Mouse (Mus musculus) liver, embryonic 13.5 days (tissue): Measurements from ENCODE around the gene Abhd8. TPM values are rescaled to one million over a fixed set of nuclear protein-coding genes. Genes with fewer than 3 reads are reported as not detected.
A peak's percentile ranks its signal among the peaks of the same experiment; 100 is the strongest.

Experiments
- ATAC-seq: fragments of 200-750 bp; cut with Nextera tagmentation; 2 replicates; pipeline ENCODE4 v1.8.0; 2017; ENCODE audit warnings: low read depth, mild to moderate bottlenecking, moderate number of reproducible peaks, moderate library complexity
- DNase-seq: peaks from one replicate; pipeline ENCODE4 v3.0.0; 2022
- H3K27ac ChIP-seq: fragments of 300-500 bp; sonication (generic); 2 replicates; pipeline ENCODE4 v1.5.1; 2015; ENCODE audit warnings: moderate library complexity, mild to moderate bottlenecking, inconsistent platforms
- H3K27me3 ChIP-seq: fragments of 300-500 bp; sonication (generic); 2 replicates; pipeline ENCODE4 v1.6.1; 2015; ENCODE audit warnings: mild to moderate bottlenecking, inconsistent platforms
- H3K36me3 ChIP-seq: fragments of 300-500 bp; sonication (generic); 2 replicates; pipeline ENCODE4 v1.6.1; 2015; ENCODE audit warnings: mild to moderate bottlenecking, inconsistent platforms
- H3K4me1 ChIP-seq: fragments of 300-500 bp; sonication (generic); replicated peaks from 2 replicates; pipeline ENCODE4 v1.6.1; 2015; ENCODE audit warnings: inconsistent platforms
- H3K4me2 ChIP-seq: fragments of 300-500 bp; sonication (generic); 2 replicates; pipeline ENCODE4 v1.6.1; 2015; ENCODE audit warnings: inconsistent platforms, mild to moderate bottlenecking, moderate library complexity
- H3K4me3 ChIP-seq: fragments of 300-500 bp; sonication (generic); replicated peaks from 2 replicates; pipeline ENCODE4 v1.5.1; 2015; ENCODE audit warnings: mild to moderate bottlenecking, inconsistent platforms
- H3K9ac ChIP-seq: fragments of 300-500 bp; sonication (generic); 2 replicates; pipeline ENCODE4 v1.6.1; 2015; ENCODE audit warnings: mild to moderate bottlenecking, inconsistent platforms
- H3K9me3 ChIP-seq: fragments of 300-500 bp; sonication (generic); replicated peaks from 2 replicates; pipeline ENCODE4 v1.6.1; 2016; ENCODE audit warnings: inconsistent platforms
- WGBS: fragments of 180-500 bp; shearing (Covaris S2); methylation state at CpG from one replicate; pipeline ENCODE4 v1.1.7; 2015; ENCODE audit not compliant: insufficient replicate concordance; 5-methylcytosine and 5-hydroxymethylcytosine counted together
- polyA plus RNA-seq: library from polyadenylated mRNA; unstranded; fragments of >200 nt; fragmentation: Nextera tagmentation; extraction: Ambion mirVana; gene quantifications from 2 replicates; pipeline ENCODE4 v1.2.1, GENCODE M21; 2015

Gene Abhd8
- polyA plus RNA-seq, 1 experiment from 2014 or later, result 13.2 TPM

DNA sequence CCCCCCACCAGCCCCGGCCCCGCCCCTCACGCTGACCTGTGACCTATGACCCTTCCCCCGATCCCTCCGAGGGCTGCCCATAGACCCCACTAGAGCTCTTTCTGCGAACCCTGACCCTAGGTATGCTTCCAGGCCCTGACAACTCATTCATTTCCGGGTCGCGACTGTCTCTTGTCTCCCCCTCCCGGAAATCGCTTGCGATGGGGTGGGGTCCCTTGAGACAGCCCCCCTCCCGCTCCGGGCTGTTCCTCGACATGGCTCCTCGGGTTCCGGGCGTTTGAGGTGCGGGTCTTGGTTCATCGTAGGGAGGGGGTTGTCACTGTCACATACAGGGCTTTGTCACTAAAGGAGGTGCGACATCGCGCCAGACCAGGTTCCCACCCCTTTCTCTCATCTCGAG lies 6.0 kb upstream of the Abhd8 start:
- peak overlapping the region; percentile 88 for H3K9ac ChIP-seq
- peaks cover 50% of the 10 kb centered on the region for H3K36me3 ChIP-seq
- no peaks in the 10 kb centered on the region for H3K27me3 ChIP-seq
- H3K9me3 ChIP-seq, result no peaks in the 10 kb centered on the region
- 2% methylated on average over 24 of the region's 24 CpGs for WGBS
- peak overlapping the region; percentile 96 for H3K4me2 ChIP-seq
- H3K4me3 ChIP-seq, result peak overlapping the region; percentile 90
- peak overlapping the region; percentile 80 for H3K27ac ChIP-seq
- peak; percentile 1 for ATAC-seq
- no peak for DNase-seq
- peaks cover 37% of the 10 kb centered on the region for H3K4me1 ChIP-seq

GRCm38 (mm10) chr8:71468916-71469315 lies 5.5 kb upstream of the Abhd8 start, which contains the start of gene Dda1:
Gene Dda1, plus strand, starts transcription at chr8:71469199.
- no peaks in the 10 kb centered on the region for H3K27me3 ChIP-seq
- ATAC-seq, result peak; percentile 84
- peak within 1 kb of the TSS; percentile 90 for H3K4me3 ChIP-seq
- H3K9ac ChIP-seq, result peak within 1 kb of the TSS; percentile 88
- 0% methylated on average over 52 of the region's 52 CpGs for WGBS
- peak; percentile 98 for DNase-seq
- H3K27ac ChIP-seq, result peak within 1 kb of the TSS; percentile 80
- peak within 1 kb of the TSS; percentile 96 for H3K4me2 ChIP-seq
- H3K36me3 ChIP-seq, result peaks cover 45% of the 10 kb centered on the region
- H3K4me1 ChIP-seq, result peaks cover 42% of the 10 kb centered on the region
- no peaks in the 10 kb centered on the region for H3K9me3 ChIP-seq

DNA sequence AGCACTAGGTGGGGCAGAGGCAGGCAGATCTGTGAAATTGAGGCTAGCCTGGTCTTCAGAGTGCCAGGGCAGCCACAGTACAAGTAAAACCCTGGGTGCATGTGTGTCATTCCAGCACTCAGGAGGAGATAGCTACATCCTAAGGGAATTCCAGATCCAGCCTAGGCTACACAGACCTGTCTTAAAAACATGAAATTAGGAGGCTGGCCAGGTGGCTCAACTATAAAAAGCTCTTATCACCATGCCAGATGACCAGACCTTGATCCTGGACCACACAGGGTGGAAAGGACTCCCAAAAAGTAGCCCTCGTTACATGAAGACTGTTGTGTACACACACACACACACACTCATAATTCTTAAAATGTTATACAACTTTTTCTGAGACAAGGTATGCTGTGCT lies 4.5 kb upstream of the Abhd8 start:
- no peak overlapping the region for H3K4me2 ChIP-seq
- no peak overlapping the region for H3K4me3 ChIP-seq
- peaks cover 49% of the 10 kb centered on the region for H3K4me1 ChIP-seq
- no peak for ATAC-seq
- H3K27ac ChIP-seq, result no peak overlapping the region
- 60% methylated on average over 1 of the region's 1 CpGs for WGBS
- no peaks in the 10 kb centered on the region for H3K9me3 ChIP-seq
- H3K36me3 ChIP-seq, result peaks cover 36% of the 10 kb centered on the region
- no peak overlapping the region for H3K9ac ChIP-seq
- DNase-seq, result no peak
- no peaks in the 10 kb centered on the region for H3K27me3 ChIP-seq

GRCm38 (mm10) chr8:71467201-71467600 lies 3.7 kb upstream of the Abhd8 start:
- no peak overlapping the region for H3K4me3 ChIP-seq
- ATAC-seq (no peak), DNase-seq (no peak)
- H3K36me3 ChIP-seq, result peaks cover 28% of the 10 kb centered on the region
- no peak overlapping the region for H3K4me2 ChIP-seq
- H3K9ac ChIP-seq, result no peak overlapping the region
- no peaks in the 10 kb centered on the region for H3K9me3 ChIP-seq
- 83% methylated on average over 2 of the region's 2 CpGs for WGBS
- peaks cover 3% of the 10 kb centered on the region; the same call in 1 of the 2 replicates for H3K27me3 ChIP-seq
- no peak overlapping the region for H3K27ac ChIP-seq
- peaks cover 57% of the 10 kb centered on the region for H3K4me1 ChIP-seq

DNA sequence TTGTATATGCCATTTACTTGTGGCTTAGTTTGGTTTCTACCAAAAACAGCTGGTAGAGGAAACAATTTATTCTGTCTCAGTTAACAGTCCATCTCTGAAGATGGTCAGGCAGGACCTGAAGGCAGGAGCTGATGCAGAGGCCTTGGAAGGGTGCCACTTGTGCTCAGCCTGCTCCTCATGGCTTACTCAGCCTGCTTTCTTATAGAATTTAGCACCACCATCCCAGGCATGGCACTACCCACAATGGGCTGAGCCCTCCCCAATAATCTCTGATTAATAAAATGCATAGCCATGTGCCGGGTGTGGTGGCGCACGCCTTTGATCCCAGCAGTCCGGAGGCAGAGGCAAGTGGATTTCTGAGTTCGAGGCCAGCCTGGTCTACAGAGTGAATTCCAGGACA lies 2.7 kb upstream of the Abhd8 start:
- DNase-seq (no peak), ATAC-seq (no peak)
- Histone ChIP-seq H3K27me3 (peaks cover 12% of the 10 kb centered on the region; the same call in 1 of the 2 replicates), H3K27ac (peak overlapping the region; percentile 5; the same call in 1 of the 2 replicates), H3K9me3 (no peaks in the 10 kb centered on the region; the same call in 1 of the 2 replicates), H3K4me3 (0 out of 2 replicates have a peak overlapping the region, but pooled peaks have one; percentile 16), H3K4me2 (peak overlapping the region; percentile 94), H3K4me1 (peaks cover 58% of the 10 kb centered on the region), H3K9ac (peak overlapping the region; percentile 85), H3K36me3 (peaks cover 24% of the 10 kb centered on the region)
- 81% methylated on average over 5 of the region's 5 CpGs for WGBS

- Histone ChIP-seq H3K4me1 (peaks cover 54% of the 10 kb centered on the region), H3K9me3 (no peaks in the 10 kb centered on the region; the same call in 1 of the 2 replicates), H3K36me3 (peaks cover 24% of the 10 kb centered on the region), H3K27me3 (peaks cover 12% of the 10 kb centered on the region; the same call in 1 of the 2 replicates), H3K9ac (peak overlapping the region; percentile 85), H3K4me2 (peak overlapping the region; percentile 94), H3K27ac (peak overlapping the region; percentile 73; the same call in 1 of the 2 replicates), H3K4me3 (peak overlapping the region; percentile 81)
- DNase-seq (no peak), ATAC-seq (no peak)
- WGBS, result 73% methylated on average over 8 of the region's 8 CpGs
Measured at GRCm38 (mm10) chr8:71465733-71466132, 2.3 kb upstream of the Abhd8 start.

DNA sequence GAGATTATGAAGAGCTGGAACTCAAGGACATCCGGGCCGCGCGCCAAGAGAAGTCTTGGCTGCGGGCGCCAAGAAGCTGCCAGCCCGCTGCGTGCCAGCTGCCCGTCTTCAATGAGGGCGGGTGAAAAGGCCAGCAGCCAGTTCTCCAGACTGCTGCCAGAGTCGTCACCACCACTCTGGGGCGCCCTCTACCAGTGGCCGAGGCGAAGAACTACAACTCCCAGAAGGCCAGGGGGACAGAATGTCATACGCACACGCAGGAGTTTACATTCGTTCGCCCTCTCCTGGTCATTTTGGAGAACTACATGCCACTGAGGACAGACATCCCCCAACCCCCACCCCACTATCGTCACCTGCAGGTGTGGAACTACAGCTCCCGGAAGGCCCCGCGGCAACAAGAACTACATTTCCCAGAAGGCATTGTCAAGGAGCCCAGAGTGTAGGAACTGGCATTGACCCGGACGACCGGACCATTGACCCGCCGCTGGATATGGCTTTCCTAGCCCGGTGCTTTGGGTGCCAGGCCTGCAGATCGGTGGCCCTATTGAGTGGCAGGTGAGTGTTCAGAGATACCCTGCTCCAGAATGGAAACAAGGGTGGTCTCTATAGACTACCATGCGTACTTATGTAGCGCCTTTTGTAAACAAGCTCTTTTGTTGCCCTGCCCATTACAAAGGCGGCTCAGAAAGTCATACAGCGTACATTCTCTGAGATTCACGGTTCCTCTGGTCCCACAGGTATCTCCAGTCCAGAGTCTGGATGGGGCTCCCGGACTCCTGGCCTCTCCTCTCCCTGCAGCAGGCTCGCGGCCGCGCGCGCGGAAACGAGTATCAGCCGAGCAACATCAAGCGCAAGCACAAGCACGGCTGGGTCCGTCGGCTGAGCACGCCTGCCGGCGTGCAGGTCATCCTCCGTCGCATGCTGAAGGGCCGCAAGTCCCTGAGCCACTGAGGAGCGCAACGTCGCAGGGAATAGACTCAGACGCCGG lies 1.4 kb upstream of the Abhd8 start, which contains the start of gene Mrpl34:
TSS of gene Mrpl34 (plus strand) at position 447 of the 988 bp plus-strand sequence.
- peak; percentile 81 for ATAC-seq
- Histone ChIP-seq H3K27me3 (peaks cover 12% of the 10 kb centered on the region; the same call in 1 of the 2 replicates), H3K36me3 (peaks cover 22% of the 10 kb centered on the region), H3K9me3 (no peaks in the 10 kb centered on the region; the same call in 1 of the 2 replicates), H3K4me2 (peak within 1 kb of the TSS; percentile 99), H3K27ac (peak within 1 kb of the TSS; percentile 81), H3K4me1 (peaks cover 45% of the 10 kb centered on the region), H3K9ac (peak within 1 kb of the TSS; percentile 91), H3K4me3 (peak within 1 kb of the TSS; percentile 86)
- under 1% methylated on average over 59 of the region's 59 CpGs for WGBS
- DNase-seq, result peak; percentile 98

- ATAC-seq (no peak), DNase-seq (no peak)
- 5% methylated on average over 16 of the region's 16 CpGs for WGBS
- peaks cover 26% of the 10 kb centered on the region for H3K36me3 ChIP-seq
- H3K4me3 ChIP-seq, result peak overlapping the region; percentile 86
- H3K4me1 ChIP-seq, result peaks cover 37% of the 10 kb centered on the region
- no peaks in the 10 kb centered on the region; the same call in 1 of the 2 replicates for H3K9me3 ChIP-seq
- peaks cover 12% of the 10 kb centered on the region; the same call in 1 of the 2 replicates for H3K27me3 ChIP-seq
- H3K27ac ChIP-seq, result no peak overlapping the region; the same call in 1 of the 2 replicates
- H3K4me2 ChIP-seq, result peak overlapping the region; percentile 99
- H3K9ac ChIP-seq, result peak overlapping the region; percentile 91
Measured at GRCm38 (mm10) chr8:71462786-71463185, 669 bp downstream of the Abhd8 start.

DNA sequence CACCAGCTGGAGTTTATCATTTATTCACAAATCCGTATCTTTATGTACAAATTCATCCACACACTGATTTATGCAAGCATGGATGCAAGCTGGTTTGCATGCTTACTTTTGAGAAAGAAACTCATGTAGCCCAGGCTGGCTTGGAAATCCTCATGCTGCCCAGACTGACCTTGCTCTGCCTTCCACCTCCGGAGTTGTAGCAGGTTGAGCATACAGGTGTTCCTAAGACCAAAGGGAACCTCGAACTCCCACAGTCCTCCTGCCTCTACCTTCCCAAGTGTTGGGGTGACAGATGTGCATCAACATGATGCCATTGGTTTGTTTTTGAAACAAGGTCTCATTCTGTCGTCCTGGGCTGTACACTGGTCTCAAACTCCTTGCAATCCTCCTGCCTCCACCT lies 1.3 kb downstream of the Abhd8 start:
- H3K4me1 ChIP-seq, result peaks cover 43% of the 10 kb centered on the region
- H3K27me3 ChIP-seq, result peaks cover 12% of the 10 kb centered on the region; the same call in 1 of the 2 replicates
- ATAC-seq (no peak), DNase-seq (no peak)
- no peaks in the 10 kb centered on the region; the same call in 1 of the 2 replicates for H3K9me3 ChIP-seq
- WGBS, result 71% methylated on average over 4 of the region's 4 CpGs
- H3K27ac ChIP-seq, result no peak overlapping the region
- H3K4me3 ChIP-seq, result peak overlapping the region; percentile 86
- peak overlapping the region; percentile 91; the same call in 1 of the 2 replicates for H3K9ac ChIP-seq
- peak overlapping the region; percentile 99 for H3K4me2 ChIP-seq
- peaks cover 26% of the 10 kb centered on the region for H3K36me3 ChIP-seq

DNA sequence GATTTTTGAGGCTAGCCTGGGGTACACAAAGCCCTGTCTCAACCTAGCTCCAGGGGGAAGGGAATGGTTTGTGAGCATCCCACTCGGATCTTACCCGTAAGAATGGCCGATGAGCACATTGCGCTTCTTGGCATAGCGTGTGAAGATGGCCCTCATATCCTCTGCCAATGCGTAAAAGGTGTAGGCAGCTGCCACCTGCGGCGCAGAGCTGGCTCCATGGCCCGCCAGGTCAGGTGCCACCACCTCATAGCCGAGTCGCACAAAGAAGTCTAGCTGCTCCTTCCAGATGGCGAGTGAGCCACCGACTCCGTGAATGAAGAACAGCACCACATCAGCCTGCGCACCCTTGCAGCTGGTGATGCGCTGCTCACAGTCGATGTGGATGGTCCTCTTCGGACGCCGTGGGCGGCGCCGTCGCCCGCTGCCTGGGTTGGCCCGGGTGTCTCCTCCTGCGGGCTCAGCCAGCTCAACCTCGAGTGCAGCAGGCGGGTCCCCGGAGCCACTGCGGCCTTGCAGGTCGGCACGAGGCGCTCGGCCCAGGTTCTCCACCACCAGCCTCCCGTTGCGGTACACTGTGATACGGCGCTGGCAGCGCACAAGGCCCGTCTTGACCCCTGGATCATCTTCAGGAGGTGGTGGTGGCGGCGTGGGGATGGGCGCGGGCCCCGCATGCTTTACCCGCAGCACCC lies 2.2 kb downstream of the Abhd8 start:
- Histone ChIP-seq H3K4me3 (no peak overlapping the region), H3K9ac (no peak overlapping the region), H3K9me3 (no peaks in the 10 kb centered on the region; the same call in 1 of the 2 replicates), H3K4me1 (peaks cover 49% of the 10 kb centered on the region), H3K27me3 (peaks cover 12% of the 10 kb centered on the region; the same call in 1 of the 2 replicates), H3K27ac (no peak overlapping the region), H3K4me2 (no peak overlapping the region), H3K36me3 (peaks cover 22% of the 10 kb centered on the region)
- DNase-seq (no peak), ATAC-seq (no peak)
- 86% methylated on average over 47 of the region's 47 CpGs for WGBS
